Mouse (Mus musculus): ENCODE measurements around the gene Krba1.

DNA sequence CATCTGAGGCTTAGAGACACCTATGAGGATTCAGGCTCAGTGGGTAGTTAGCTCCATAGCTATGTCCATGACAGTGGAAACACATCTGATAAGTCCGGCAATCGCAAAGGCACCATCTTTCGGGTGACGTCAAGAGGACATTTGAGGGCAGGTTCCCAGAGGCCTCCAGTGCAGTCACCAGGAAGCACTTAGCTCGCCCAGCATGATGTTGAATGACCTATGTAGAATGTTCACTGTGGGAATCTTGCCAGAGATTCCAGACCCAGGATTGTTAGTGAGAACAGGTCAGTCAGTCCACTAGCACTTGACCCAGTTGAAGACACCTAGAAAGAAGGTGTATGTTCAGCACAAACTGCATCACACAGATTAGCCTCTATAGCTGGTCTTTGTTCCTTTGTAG lies 4.5 kb downstream of the Krba1 start:
- TF ChIP-seq CTCF (IDR thresholded peaks at IDR 0.05; ENCODE audit: low read depth, low read length) = no peak
- TF ChIP-seq POLR2A (IDR thresholded peaks at IDR 0.05; ENCODE audit: extremely low read depth, insufficient read depth, low read length) = no peak

Measured in liver, adult 2 months (tissue).